Mouse (Mus musculus) left cerebral cortex, adult 18-20 months (tissue): Measurements from ENCODE around the gene Hs3st5. TPM values are rescaled to one million over a fixed set of nuclear protein-coding genes. Genes with fewer than 3 reads are reported as not detected.
"Not testable (repeated sequence)": the region's sequence is repeated elsewhere in the genome, so short reads cannot be mapped to it uniquely, and the experiment has no call there.

Experiments
- DNase-seq, 2 experiments: peaks; one replicate each; pipeline ENCODE4 v3.0.0; 2021 to 2022; ENCODE audit warnings: low spot score in 2 of 2, mixed read lengths in 1 of 2
- long read RNA-seq, 2 experiments: library from polyadenylated mRNA; stranded (forward); transcript quantifications; one replicate each; pipeline ENCODE4 v2.0.0; 2021
- total RNA-seq, 2 experiments: library from RNA; stranded (reverse); gene quantifications; 2 replicates each; pipeline ENCODE4 v1.2.3; 2021

The Hs3st5 gene
- 1 to 10 TPM; 4.7 to 5.5 TPM for total RNA-seq
- long read RNA-seq, experiment 1, partial matches to known transcripts: 0 of 5 reads
- long read RNA-seq, experiment 1, other reads (novel, unspliced or antisense): 2 of 5 reads
- long read RNA-seq, experiment 2, partial matches to known transcripts: 0 of 6 reads
- long read RNA-seq, experiment 2, other reads (novel, unspliced or antisense): 2 of 6 reads

- DNase-seq: peak; percentile 68 to 79
Observed at GRCm38 (mm10) chr10:36506727-36507555, at the start of gene Hs3st5. TSS of gene Hs3st5 (plus strand) at chr10:36506814.

DNA sequence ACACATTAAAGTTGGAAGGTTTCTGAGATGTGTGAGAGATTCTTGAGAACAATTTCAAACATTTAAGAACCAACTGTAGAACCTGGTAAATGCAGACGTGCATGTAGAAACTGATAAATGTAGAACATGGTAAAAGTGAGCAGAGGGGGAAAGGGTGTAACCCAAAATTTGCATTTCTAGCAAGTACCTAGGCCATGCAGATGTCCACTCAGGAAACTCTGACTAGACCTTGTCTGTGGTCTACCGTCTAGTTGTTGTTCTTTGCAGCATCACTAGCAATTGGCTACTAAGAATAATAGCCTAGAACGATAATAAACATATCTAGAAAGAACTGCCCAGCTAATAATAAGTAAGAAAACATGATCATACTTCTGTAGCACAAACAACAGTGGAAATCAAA is 38.0 kb upstream of the Hs3st5 start:
- DNase-seq: no peak

DNA sequence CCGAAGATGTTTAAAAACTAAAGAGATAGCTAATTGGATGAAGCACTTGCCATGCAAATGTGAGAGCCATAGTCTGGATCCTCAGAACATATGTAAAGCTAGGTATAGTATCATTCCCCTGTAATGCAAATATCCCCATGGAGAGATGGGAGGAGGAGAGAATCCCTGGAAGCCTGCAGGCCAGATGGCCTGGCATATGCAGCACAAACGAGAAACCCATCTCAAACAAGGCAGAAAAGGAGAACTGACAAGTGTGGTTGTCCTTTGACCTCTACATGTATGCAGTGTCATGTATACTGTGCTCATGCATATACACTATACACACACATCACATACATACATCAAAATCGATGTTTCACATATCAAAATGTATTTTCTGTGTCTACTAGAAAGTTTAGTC is 35.5 kb upstream of the Hs3st5 start:
- no peak for DNase-seq

GRCm38 (mm10) chr10:36474834-36475233 is 31.8 kb upstream of the Hs3st5 start:
- DNase-seq: no peak

DNA sequence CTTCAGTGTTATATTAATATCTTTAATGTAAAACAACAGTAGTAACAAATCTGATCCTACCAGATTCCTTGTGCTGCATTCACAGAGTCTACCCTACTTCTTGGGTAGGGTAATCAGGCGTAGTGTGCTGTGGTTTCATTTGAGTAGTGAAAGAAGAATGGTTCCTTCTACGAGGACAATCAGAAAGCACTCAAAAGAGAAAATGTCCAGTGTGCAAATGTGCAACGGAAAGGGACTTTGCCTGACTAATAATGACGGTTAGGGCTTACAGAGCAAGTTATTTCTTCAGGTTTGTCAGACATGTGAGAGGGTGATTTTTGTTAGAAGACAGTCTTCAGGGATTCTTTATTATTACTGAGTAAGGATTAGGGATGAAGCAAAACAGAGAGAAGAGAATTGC is 29.1 kb upstream of the Hs3st5 start:
- DNase-seq: no peak

- DNase-seq: no peak
Observed at GRCm38 (mm10) chr10:36483362-36483761, 23.3 kb upstream of the Hs3st5 start.

DNA sequence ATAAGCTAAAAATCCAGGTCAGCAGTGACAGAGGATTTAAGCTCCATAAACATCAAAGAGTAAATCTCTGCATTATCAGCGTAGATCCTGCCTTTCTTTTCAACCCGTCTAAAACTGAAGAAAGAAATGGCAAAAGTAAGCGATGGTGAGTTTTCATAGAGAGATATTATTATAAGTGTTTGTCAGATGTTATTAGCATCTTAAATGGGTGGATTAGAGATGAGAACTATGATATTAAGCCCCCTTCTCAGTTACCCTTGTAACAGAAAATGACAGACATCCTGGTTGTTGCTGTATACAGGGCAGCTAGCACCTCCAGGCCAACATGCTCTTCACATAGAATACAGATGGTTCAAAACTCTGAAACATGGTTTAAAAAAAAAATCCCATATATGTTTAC is 22.6 kb upstream of the Hs3st5 start:
- no peak for DNase-seq

DNA sequence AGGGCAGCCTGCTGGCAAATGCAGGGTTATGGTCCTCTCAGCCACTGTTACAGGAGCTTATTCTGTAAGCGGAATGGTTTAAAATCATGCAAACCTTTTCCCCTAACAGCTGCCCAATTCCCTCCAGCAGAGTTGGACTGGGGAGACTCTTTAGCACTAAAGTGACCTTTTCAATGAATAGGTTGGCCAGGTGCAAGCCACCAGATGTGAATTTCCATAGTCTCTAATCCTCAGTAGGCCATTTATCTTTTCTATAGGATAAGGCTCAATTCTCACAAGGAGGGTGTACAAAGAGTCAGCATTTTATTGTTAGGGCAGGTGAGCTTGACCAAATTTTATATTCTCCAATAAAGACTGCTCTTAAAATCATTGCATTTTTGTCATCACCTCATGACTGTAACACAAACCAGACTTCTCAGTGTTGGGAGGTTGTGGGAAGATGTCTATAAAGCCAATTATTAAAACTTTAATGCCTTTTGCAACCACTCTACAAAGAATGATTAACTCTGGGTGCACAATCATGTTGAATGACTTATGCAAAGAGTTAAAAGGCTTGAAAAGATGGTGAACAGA is 21.8 kb upstream of the Hs3st5 start:
- no peak for DNase-seq

GRCm38 (mm10) chr10:36493566-36493965 is 13.0 kb upstream of the Hs3st5 start:
- no peak for DNase-seq

GRCm38 (mm10) chr10:36499713-36500112 is 6.9 kb upstream of the Hs3st5 start:
- DNase-seq: no peak

DNA sequence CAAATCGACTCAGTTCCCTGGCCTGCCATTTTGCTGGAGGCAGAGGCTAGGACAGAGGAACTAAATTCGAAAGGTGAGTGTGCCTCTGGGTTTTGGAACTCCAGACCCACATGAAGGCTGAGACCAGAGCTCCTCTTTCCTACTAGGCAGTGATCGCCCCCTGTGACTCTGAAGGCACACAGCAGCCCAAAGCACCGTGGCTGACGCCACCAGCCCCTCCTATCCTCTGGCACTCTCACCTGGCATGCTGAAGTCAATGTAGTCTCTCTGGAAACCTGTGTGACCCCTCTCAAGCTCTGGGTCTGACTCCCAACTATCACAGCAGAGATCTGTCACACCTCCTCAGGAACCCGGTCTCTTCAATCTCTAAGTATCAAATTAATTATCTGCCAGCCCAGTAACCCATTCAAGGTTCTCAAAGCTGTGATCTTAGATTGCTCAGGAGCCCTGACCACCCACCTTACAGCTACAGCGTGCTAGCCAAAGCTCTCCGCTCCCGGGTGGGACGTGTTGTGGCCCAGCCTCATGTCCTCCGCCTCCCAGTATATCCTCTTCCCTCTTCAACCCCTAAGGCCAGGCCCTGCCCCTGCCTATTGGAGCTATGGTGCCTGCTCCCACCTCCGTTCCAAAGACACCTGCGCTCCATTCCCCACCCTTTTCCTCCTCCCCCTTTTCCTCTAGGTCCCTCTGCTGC is 434 bp upstream of the Hs3st5 start:
- DNase-seq: peak; percentile 8

DNA sequence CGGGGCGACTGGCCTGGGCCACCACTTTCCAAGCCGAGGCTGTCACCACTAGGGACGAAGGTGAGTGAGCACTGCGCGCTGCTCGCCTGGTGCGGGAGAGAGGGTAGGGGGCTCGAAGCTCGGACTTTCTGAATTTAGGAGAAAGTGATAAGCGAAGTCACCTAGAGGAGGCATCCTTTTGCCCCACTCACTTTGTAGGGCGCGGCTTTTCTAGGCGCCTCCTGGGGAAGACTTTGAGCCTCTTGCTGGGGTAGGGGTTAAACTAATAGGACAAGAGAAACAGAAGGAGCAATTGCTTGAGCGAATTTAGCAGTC is 899 bp downstream of the Hs3st5 start:
- no peak for DNase-seq

DNA sequence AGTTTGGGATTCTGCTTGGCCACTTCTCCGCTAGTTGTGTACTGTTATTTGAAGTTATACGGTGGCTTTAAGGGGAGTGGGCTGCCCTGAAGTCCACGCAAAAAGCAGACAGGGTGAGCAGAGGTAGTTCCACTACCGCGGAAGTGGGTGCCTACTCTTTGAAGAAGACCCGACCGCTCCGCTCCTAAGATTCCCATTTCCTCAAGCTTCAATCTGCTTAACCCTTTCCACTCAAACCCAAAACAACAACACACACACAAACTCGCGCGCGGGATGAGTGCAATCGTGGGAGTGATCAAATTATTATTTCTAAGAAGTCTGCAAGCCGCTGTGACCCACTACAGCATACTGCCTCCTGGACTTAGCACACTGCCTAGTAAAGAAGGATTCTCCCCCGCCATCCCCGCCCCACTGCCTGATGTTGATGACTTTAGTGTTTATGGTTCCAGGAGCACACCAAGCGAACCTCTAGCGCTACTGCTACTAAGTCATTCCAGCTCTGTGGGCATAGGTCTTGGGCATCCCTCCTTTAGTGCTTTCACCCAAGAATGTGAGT is 1.5 kb downstream of the Hs3st5 start:
- peak in 1 of 2 experiments; percentile 9 for DNase-seq

- no peak for DNase-seq
Observed at GRCm38 (mm10) chr10:36509477-36509876, 2.9 kb downstream of the Hs3st5 start.

- DNase-seq: peak in 1 of 2 experiments; percentile 9
Observed at GRCm38 (mm10) chr10:36523881-36524280, 17.3 kb downstream of the Hs3st5 start.

- DNase-seq: no peak
Observed at GRCm38 (mm10) chr10:36533633-36534335, 27.2 kb downstream of the Hs3st5 start.

- peak in 1 of 2 experiments; percentile 15 for DNase-seq
Observed at GRCm38 (mm10) chr10:36546622-36547021, 40.0 kb downstream of the Hs3st5 start.

DNA sequence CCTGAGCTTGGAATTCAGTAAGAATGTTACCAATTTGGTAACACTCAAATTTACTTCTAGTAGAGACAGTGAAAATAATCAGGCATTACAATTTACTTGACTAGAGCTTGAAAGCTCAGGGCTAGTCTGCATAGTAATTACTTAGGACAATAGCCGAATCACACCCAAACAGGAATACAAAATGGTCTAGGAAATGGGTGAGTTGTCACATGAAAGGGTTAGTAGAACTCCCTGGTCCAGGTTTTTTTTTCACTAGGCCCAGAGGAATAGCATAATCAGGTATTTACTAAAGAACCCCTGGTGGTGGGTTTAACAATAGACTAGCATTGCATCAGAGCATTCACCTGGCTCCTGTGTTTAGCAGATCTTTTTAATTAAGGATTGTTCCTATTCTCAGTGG is 41.1 kb downstream of the Hs3st5 start:
- not testable (repeated sequence) for DNase-seq

GRCm38 (mm10) chr10:36554057-36554456 is 47.4 kb downstream of the Hs3st5 start:
- peak in 1 of 2 experiments; percentile 6 for DNase-seq

DNA sequence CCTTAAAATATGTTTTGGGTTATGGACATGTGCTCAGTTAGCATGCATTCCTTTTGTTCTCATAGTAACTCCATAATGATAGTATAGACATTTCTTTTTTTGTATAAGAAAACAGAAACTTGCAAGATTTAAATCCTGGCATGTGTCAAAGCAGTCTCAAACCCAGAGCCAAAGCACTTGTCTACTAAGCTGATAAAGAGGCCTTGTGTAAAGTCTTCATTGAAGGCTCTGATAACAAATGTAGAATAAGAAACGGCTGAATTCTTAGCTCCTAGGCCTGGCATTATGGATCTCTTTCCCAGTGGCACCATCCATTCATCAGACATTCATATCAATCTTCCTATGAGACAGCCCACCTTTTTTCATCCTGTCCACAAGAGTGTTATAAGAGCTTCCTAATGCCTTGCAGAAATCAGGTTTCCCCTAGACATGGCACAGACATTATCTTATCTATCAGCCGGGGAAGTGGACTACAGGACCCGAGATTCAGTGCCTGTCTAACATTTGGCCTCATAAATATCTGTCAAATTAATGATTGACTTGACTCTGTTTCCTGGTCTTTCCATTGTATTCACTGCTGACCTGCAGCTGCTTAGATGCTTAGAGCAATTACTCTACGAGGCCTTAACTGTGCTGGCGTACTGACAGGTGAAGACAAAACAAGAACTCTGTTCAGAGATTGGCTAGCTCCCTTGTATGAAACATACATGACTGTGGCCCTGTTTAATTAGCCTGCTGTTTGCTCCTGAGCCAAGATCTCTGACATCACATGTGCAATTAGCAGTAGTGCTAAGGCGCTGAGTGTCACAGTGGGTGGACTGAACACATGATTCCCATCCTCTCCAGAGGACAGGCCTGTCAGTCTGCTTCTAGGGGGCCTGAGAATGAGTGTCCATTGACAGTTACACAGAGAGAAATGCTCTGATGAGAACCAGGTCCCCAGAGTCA is 48.6 kb downstream of the Hs3st5 start:
- DNase-seq: no peak
